Mouse (Mus musculus) E14TG2a.4 (cell line): ENCODE data around the gene Gm9999.

ENCODE experiments used
- H3K27me3 ChIP-seq: 2 replicates; pipeline ENCODE4 v1.6.1; 2014; ENCODE audit warnings: low read length, control low read depth; ENCODE audit not compliant: insufficient read depth
- H3K36me3 ChIP-seq: 2 replicates; pipeline ENCODE4 v1.6.1; 2014; ENCODE audit warnings: low read length, control low read depth; ENCODE audit not compliant: insufficient read depth
- H3K4me1 ChIP-seq: replicated peaks from 2 replicates; pipeline ENCODE4 v1.6.1; 2014; ENCODE audit warnings: low read depth, low read length, control low read depth
- H3K4me3 ChIP-seq: replicated peaks from 2 replicates; pipeline ENCODE4 v1.5.1; 2014; ENCODE audit warnings: mild to moderate bottlenecking, low read length
- H3K9me3 ChIP-seq: 2 replicates; pipeline ENCODE4 v1.6.1; 2014; ENCODE audit warnings: low read length, control low read depth
- CTCF ChIP-seq: conservative IDR thresholded peaks from 2 replicates; pipeline ENCODE4 v1.5.1; 2014; ENCODE audit warnings: low read length
- NANOG ChIP-seq: IDR thresholded peaks from 2 replicates; pipeline ENCODE4 v1.6.1; 2014; ENCODE audit warnings: borderline replicate concordance, low read length, mixed read lengths
- POU5F1 ChIP-seq: IDR thresholded peaks from 2 replicates; pipeline ENCODE4 v1.6.1; 2014; ENCODE audit warnings: low read length, borderline replicate concordance

The Gm9999 gene

GRCm38 (mm10) chr7:46995558-46995957 lies 12.2 kb downstream of the Gm9999 start:
- H3K9me3 ChIP-seq: no peaks in the 10 kb centered on the region
- H3K4me1 ChIP-seq: peaks cover 9% of the 10 kb centered on the region
- TF ChIP-seq CTCF (no peak), NANOG (no peak), POU5F1 (no peak)
- peaks cover 87% of the 10 kb centered on the region for H3K36me3 ChIP-seq
- no peaks in the 10 kb centered on the region for H3K27me3 ChIP-seq
- no peak overlapping the region for H3K4me3 ChIP-seq

GRCm38 (mm10) chr7:46997008-46997407 lies 13.6 kb downstream of the Gm9999 start:
- Histone ChIP-seq H3K36me3 (peaks cover 78% of the 10 kb centered on the region), H3K27me3 (no peaks in the 10 kb centered on the region)
- no peak for TF ChIP-seq NANOG
- TF ChIP-seq POU5F1: no peak
- TF ChIP-seq CTCF: no peak

GRCm38 (mm10) chr7:46997644-46998395 lies 14.4 kb downstream of the Gm9999 start:
- Histone ChIP-seq H3K4me3 (no peak overlapping the region), H3K36me3 (peaks cover 70% of the 10 kb centered on the region), H3K9me3 (no peaks in the 10 kb centered on the region), H3K27me3 (no peaks in the 10 kb centered on the region), H3K4me1 (peaks cover 19% of the 10 kb centered on the region)
- TF ChIP-seq POU5F1: no peak
- TF ChIP-seq CTCF: no peak
- no peak for TF ChIP-seq NANOG

More at GRCm38 (mm10) chr7:46997008-46997407, 13.6 kb downstream of the Gm9999 start:
- Histone ChIP-seq H3K9me3 (no peaks in the 10 kb centered on the region), H3K4me3 (no peak overlapping the region), H3K4me1 (peaks cover 11% of the 10 kb centered on the region)

GRCm38 (mm10) chr7:46998942-46999341 lies 15.6 kb downstream of the Gm9999 start:
- Histone ChIP-seq H3K4me1 (peaks cover 29% of the 10 kb centered on the region), H3K36me3 (peaks cover 59% of the 10 kb centered on the region), H3K27me3 (no peaks in the 10 kb centered on the region), H3K4me3 (no peak overlapping the region), H3K9me3 (no peaks in the 10 kb centered on the region)
- no peak for TF ChIP-seq CTCF
- no peak for TF ChIP-seq NANOG
- no peak for TF ChIP-seq POU5F1

- Histone ChIP-seq H3K27me3 (no peaks in the 10 kb centered on the region), H3K9me3 (no peaks in the 10 kb centered on the region), H3K4me1 (peaks cover 32% of the 10 kb centered on the region), H3K4me3 (no peak overlapping the region), H3K36me3 (peaks cover 47% of the 10 kb centered on the region)
- TF ChIP-seq NANOG (no peak), CTCF (no peak), POU5F1 (no peak)
These were observed 16.7 kb downstream of the Gm9999 start for GRCm38 (mm10) chr7:46999983-47000643.

- H3K4me3 ChIP-seq: no peak overlapping the region
- peaks cover 32% of the 10 kb centered on the region for H3K4me1 ChIP-seq
- H3K27me3 ChIP-seq: no peaks in the 10 kb centered on the region
- peaks cover 42% of the 10 kb centered on the region for H3K36me3 ChIP-seq
- no peaks in the 10 kb centered on the region for H3K9me3 ChIP-seq
- TF ChIP-seq NANOG: no peak
- no peak for TF ChIP-seq CTCF
- TF ChIP-seq POU5F1: no peak
These were observed 17.2 kb downstream of the Gm9999 start for GRCm38 (mm10) chr7:47000644-47000983.

GRCm38 (mm10) chr7:47001125-47001899 lies 17.9 kb downstream of the Gm9999 start:
- no peak for TF ChIP-seq CTCF

GRCm38 (mm10) chr7:47001900-47002275 lies 18.5 kb downstream of the Gm9999 start:
- Histone ChIP-seq H3K4me3 (no peak overlapping the region), H3K27me3 (no peaks in the 10 kb centered on the region), H3K4me1 (peaks cover 33% of the 10 kb centered on the region), H3K36me3 (peaks cover 29% of the 10 kb centered on the region), H3K9me3 (no peaks in the 10 kb centered on the region)
- TF ChIP-seq NANOG (no peak), POU5F1 (no peak), CTCF (no peak)

More at GRCm38 (mm10) chr7:47001125-47001899, 17.9 kb downstream of the Gm9999 start:
- Histone ChIP-seq H3K4me3 (no peak overlapping the region), H3K27me3 (no peaks in the 10 kb centered on the region), H3K36me3 (peaks cover 35% of the 10 kb centered on the region), H3K4me1 (peaks cover 32% of the 10 kb centered on the region), H3K9me3 (no peaks in the 10 kb centered on the region)
